Mouse (Mus musculus): ENCODE measurements around the gene Olfr553. TPM values are rescaled to one million over a fixed set of nuclear protein-coding genes. Genes with fewer than 3 reads are reported as not detected.

Olfr553 gene
- polyA plus RNA-seq, 1 experiment from 2014 or later, result not detected

Other genes starting within 250 kb of the Olfr553 start
- gene Rrm1, start 176.5 kb downstream of the Olfr553 start, polyA plus RNA-seq (2015; fragmentation: Nextera tagmentation; extraction: Ambion mirVana), result 48.8 and 55.7 TPM in 2 replicates
- 0.66 and 0.71 TPM in 2 replicates for gene Olfr543, start 136.5 kb downstream of the Olfr553 start, polyA plus RNA-seq (2015; fragmentation: Nextera tagmentation; extraction: Ambion mirVana)
- 0.05 and 0.14 TPM in 2 replicates for gene Olfr544, start 129.9 kb downstream of the Olfr553 start, polyA plus RNA-seq (2015; fragmentation: Nextera tagmentation; extraction: Ambion mirVana)
- gene Olfr545, start 118.6 kb downstream of the Olfr553 start, polyA plus RNA-seq (2015; fragmentation: Nextera tagmentation; extraction: Ambion mirVana), result 0.24 and 0.45 TPM in 2 replicates
- not detected in 2 replicates for gene Olfr547, start 83.5 kb downstream of the Olfr553 start, polyA plus RNA-seq (2015; fragmentation: Nextera tagmentation; extraction: Ambion mirVana)
- not detected in 2 replicates for gene Olfr548-ps1, start 77.3 kb downstream of the Olfr553 start, polyA plus RNA-seq (2015; fragmentation: Nextera tagmentation; extraction: Ambion mirVana)
- gene Olfr549, start 68.3 kb downstream of the Olfr553 start, polyA plus RNA-seq (2015; fragmentation: Nextera tagmentation; extraction: Ambion mirVana), result not detected in 2 replicates
- gene Trim21, start 52.7 kb downstream of the Olfr553 start, polyA plus RNA-seq (2015; fragmentation: Nextera tagmentation; extraction: Ambion mirVana), result 0.09 and 0.26 TPM in 2 replicates
- gene Olfr550, start 46.8 kb downstream of the Olfr553 start, polyA plus RNA-seq (2015; fragmentation: Nextera tagmentation; extraction: Ambion mirVana), result 0.04 TPM in 1 of 2 replicates, not detected in the other
- gene Olfr551, start 26.3 kb downstream of the Olfr553 start, polyA plus RNA-seq (2015; fragmentation: Nextera tagmentation; extraction: Ambion mirVana), result not detected in 2 replicates
- gene Olfr552, start 20.4 kb downstream of the Olfr553 start, polyA plus RNA-seq (2015; fragmentation: Nextera tagmentation; extraction: Ambion mirVana), result not detected in 2 replicates
- gene Olfr554, start 20.2 kb upstream of the Olfr553 start, polyA plus RNA-seq (2015; fragmentation: Nextera tagmentation; extraction: Ambion mirVana), result not detected in 2 replicates
- not detected in 2 replicates for gene Olfr555, start 40.6 kb upstream of the Olfr553 start, polyA plus RNA-seq (2015; fragmentation: Nextera tagmentation; extraction: Ambion mirVana)
- not detected in 2 replicates for gene Olfr556, start 46.7 kb upstream of the Olfr553 start, polyA plus RNA-seq (2015; fragmentation: Nextera tagmentation; extraction: Ambion mirVana)
- gene Trim68, start 69.1 kb upstream of the Olfr553 start, polyA plus RNA-seq (2015; fragmentation: Nextera tagmentation; extraction: Ambion mirVana), result 6.5 and 9.7 TPM in 2 replicates
- not detected in 2 replicates for gene Olfr557, start 77.7 kb upstream of the Olfr553 start, polyA plus RNA-seq (2015; fragmentation: Nextera tagmentation; extraction: Ambion mirVana)
- 0.16 and 0.22 TPM in 2 replicates for gene Olfr558, start 84.0 kb upstream of the Olfr553 start, polyA plus RNA-seq (2015; fragmentation: Nextera tagmentation; extraction: Ambion mirVana)
- gene Olfr33, start 100.9 kb upstream of the Olfr553 start, polyA plus RNA-seq (2015; fragmentation: Nextera tagmentation; extraction: Ambion mirVana), result not detected in 2 replicates
- gene Olfr559, start 109.3 kb upstream of the Olfr553 start, polyA plus RNA-seq (2015; fragmentation: Nextera tagmentation; extraction: Ambion mirVana), result not detected in 2 replicates
- gene Olfr560, start 141.1 kb upstream of the Olfr553 start, polyA plus RNA-seq (2015; fragmentation: Nextera tagmentation; extraction: Ambion mirVana), result not detected in 2 replicates
- gene Olfr78, start 141.3 kb upstream of the Olfr553 start, polyA plus RNA-seq (2015; fragmentation: Nextera tagmentation; extraction: Ambion mirVana), result 0.10 and 0.11 TPM in 2 replicates
- gene Olfr561, start 153.0 kb upstream of the Olfr553 start, polyA plus RNA-seq (2015; fragmentation: Nextera tagmentation; extraction: Ambion mirVana), result not detected in 2 replicates
- not detected in 2 replicates for gene Olfr564, start 185.3 kb upstream of the Olfr553 start, polyA plus RNA-seq (2015; fragmentation: Nextera tagmentation; extraction: Ambion mirVana)
- not detected in 2 replicates for gene Olfr566, start 240.5 kb upstream of the Olfr553 start, polyA plus RNA-seq (2015; fragmentation: Nextera tagmentation; extraction: Ambion mirVana)